Mouse (Mus musculus): ENCODE data around the gene Baz1a. TPM values are rescaled to one million over a fixed set of nuclear protein-coding genes. Genes with fewer than 3 reads are reported as not detected.

Gene Baz1a
- polyA plus RNA-seq, 1 experiment = 4.4 TPM

GRCm38 (mm10) chr12:54877875-54878274 is 136.3 kb downstream of the Baz1a start:
- WGBS = 85% methylated on average over 1 of the region's 1 CpGs
- DNase-seq (ENCODE audit: low read depth, low spot score) = no peak

GRCm38 (mm10) chr12:54876879-54877278 is 137.3 kb downstream of the Baz1a start:
- DNase-seq (ENCODE audit: low read depth, low spot score) = no peak
- 38% methylated on average over 5 of the region's 5 CpGs for WGBS

GRCm38 (mm10) chr12:54874711-54875110 is 139.4 kb downstream of the Baz1a start:
- 56% methylated on average over 6 of the region's 6 CpGs for whole genome bisulfite sequencing
- no peak for DNase-seq (ENCODE audit: low read depth, low spot score)

- under 1% methylated on average over 67 of the region's 82 CpGs for WGBS
- DNase-seq (ENCODE audit: low read depth, low spot score) = no peak
Observed at GRCm38 (mm10) chr12:54862606-54863535, 151.3 kb downstream of the Baz1a start, which contains the start of gene Cfl2. TSS of gene Cfl2 (minus strand) at chr12:54862877.

GRCm38 (mm10) chr12:54861991-54862605 is 152.1 kb downstream of the Baz1a start:
- DNase-seq (ENCODE audit: low read depth, low spot score) = no peak
- WGBS = under 1% methylated on average over 36 of the region's 36 CpGs

GRCm38 (mm10) chr12:54859531-54859930 is 154.6 kb downstream of the Baz1a start:
- 36% methylated on average over 6 of the region's 6 CpGs for WGBS
- no peak for DNase-seq (ENCODE audit: low read depth, low spot score)

- 79% methylated on average over 2 of the region's 2 CpGs for WGBS
- no peak for DNase-seq (ENCODE audit: low read depth, low spot score)
Observed at GRCm38 (mm10) chr12:54850551-54850950, 163.6 kb downstream of the Baz1a start.

GRCm38 (mm10) chr12:54844415-54844814 is 169.7 kb downstream of the Baz1a start:
- DNase-seq (ENCODE audit: low read depth, low spot score) = no peak

Other genes starting within 250 kb of the Baz1a start
- 20.7 and 26.0 TPM in 2 replicates for gene Snx6, start 218.6 kb downstream of the Baz1a start, polyA plus RNA-seq (2012; rRNA removed)
- 13.0 and 21.7 TPM in 2 replicates for gene Cfl2, start 151.5 kb downstream of the Baz1a start, polyA plus RNA-seq (2012; rRNA removed)
- gene Gm20403, start 27.8 kb downstream of the Baz1a start, polyA plus RNA-seq (2012; rRNA removed) = not detected in 2 replicates
- 7.0 and 8.2 TPM in 2 replicates for gene 2700097O09Rik, start 65.8 kb upstream of the Baz1a start, polyA plus RNA-seq (2012; rRNA removed)
- 7.8 and 13.0 TPM in 2 replicates for gene Srp54a, start 65.9 kb upstream of the Baz1a start, polyA plus RNA-seq (2012; rRNA removed)
- gene Fam177a, start 110.1 kb upstream of the Baz1a start, polyA plus RNA-seq (2012; rRNA removed) = 4.1 and 4.9 TPM in 2 replicates
- gene Srp54b, start 140.8 kb upstream of the Baz1a start, polyA plus RNA-seq (2012; rRNA removed) = 10.5 and 13.8 TPM in 2 replicates
- gene 1700047I17Rik2, start 185.2 kb upstream of the Baz1a start, polyA plus RNA-seq (2012; rRNA removed) = not detected in 2 replicates
- gene Srp54c, start 215.8 kb upstream of the Baz1a start, polyA plus RNA-seq (2012; rRNA removed) = 6.6 and 7.2 TPM in 2 replicates